Mouse (Mus musculus): ENCODE data around the gene Prl8a1. TPM values are rescaled to one million over a fixed set of nuclear protein-coding genes. Genes with fewer than 3 reads are reported as not detected.

Gene Prl8a1
- polyA plus RNA-seq (2015; fragmentation: Nextera tagmentation; extraction: Ambion mirVana): not detected in 2 replicates

- H3K27ac ChIP-seq (replicated peaks): no peak within 1 kb of the TSS
- no peak for ATAC-seq (ENCODE audit: insufficient number of reproducible peaks, low FRiP score, low TSS enrichment, low read depth)
- no peak within 1 kb of the TSS for H3K9ac ChIP-seq
- no peak within 1 kb of the TSS for H3K4me2 ChIP-seq (replicated peaks)
- H3K9me3 ChIP-seq (replicated peaks): no peaks in the 10 kb centered on the region
- no peaks in the 10 kb centered on the region for H3K4me1 ChIP-seq
- H3K27me3 ChIP-seq: no peaks in the 10 kb centered on the region
- H3K4me3 ChIP-seq (replicated peaks): no peak within 1 kb of the TSS
- H3K36me3 ChIP-seq: no peaks in the 10 kb centered on the region
- 74% methylated on average over 2 of the region's 2 CpGs for WGBS
Measured at GRCm38 (mm10) chr13:27582071-27582470, at the start of gene Prl8a1. Prl8a1 (minus strand) TSS chr13:27582171.

GRCm38 (mm10) chr13:27610482-27610881 is 28.5 kb upstream of the Prl8a1 start, which contains the start of gene Prl7b1:
Prl7b1 (minus strand) TSS chr13:27610582.
- Histone ChIP-seq H3K27ac (replicated peaks) (no peak within 1 kb of the TSS), H3K4me2 (replicated peaks) (no peak within 1 kb of the TSS), H3K9me3 (replicated peaks) (no peaks in the 10 kb centered on the region), H3K36me3 (no peaks in the 10 kb centered on the region), H3K9ac (no peak within 1 kb of the TSS), H3K4me3 (replicated peaks) (no peak within 1 kb of the TSS), H3K4me1 (no peaks in the 10 kb centered on the region), H3K27me3 (no peaks in the 10 kb centered on the region)
- no peak for ATAC-seq (ENCODE audit: insufficient number of reproducible peaks, low FRiP score, low TSS enrichment, low read depth)
- WGBS: 75% methylated on average over 4 of the region's 4 CpGs

GRCm38 (mm10) chr13:27564506-27564905 is 17.5 kb downstream of the Prl8a1 start, which contains the start of gene Prl8a9:
Prl8a9 (minus strand) TSS chr13:27564606.
- Histone ChIP-seq H3K4me1 (no peaks in the 10 kb centered on the region), H3K27ac (replicated peaks) (no peak within 1 kb of the TSS), H3K4me2 (replicated peaks) (no peak within 1 kb of the TSS), H3K4me3 (replicated peaks) (no peak within 1 kb of the TSS), H3K36me3 (no peaks in the 10 kb centered on the region), H3K9me3 (replicated peaks) (no peaks in the 10 kb centered on the region), H3K9ac (no peak within 1 kb of the TSS), H3K27me3 (no peaks in the 10 kb centered on the region)
- no peak for ATAC-seq (ENCODE audit: insufficient number of reproducible peaks, low FRiP score, low TSS enrichment, low read depth)
- 64% methylated on average over 2 of the region's 2 CpGs for WGBS

DNA sequence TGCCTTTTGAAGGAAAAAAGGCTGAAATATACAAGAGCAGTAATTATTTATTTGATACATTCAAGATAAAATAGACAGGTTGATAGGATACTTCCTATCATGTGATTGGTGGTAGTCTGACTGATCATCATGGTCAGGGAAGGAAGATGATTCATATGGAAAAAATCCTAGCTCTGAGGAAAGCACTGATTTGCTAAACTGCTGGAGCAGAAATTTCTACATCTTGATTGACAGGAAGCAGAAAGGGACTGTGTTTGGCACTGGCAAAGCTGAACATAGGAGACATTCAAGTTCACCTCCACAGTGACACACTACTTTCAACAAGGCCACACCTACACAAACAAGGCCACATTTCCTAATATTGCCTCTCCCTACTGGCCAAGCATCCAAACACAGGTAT is 28.6 kb downstream of the Prl8a1 start:
- H3K36me3 ChIP-seq: no peaks in the 10 kb centered on the region
- no peaks in the 10 kb centered on the region for H3K4me1 ChIP-seq
- ATAC-seq (ENCODE audit: insufficient number of reproducible peaks, low FRiP score, low TSS enrichment, low read depth): no peak
- H3K27me3 ChIP-seq: no peaks in the 10 kb centered on the region
- H3K4me3 ChIP-seq (replicated peaks): no peak overlapping the region
- H3K27ac ChIP-seq (replicated peaks): no peak overlapping the region
- H3K4me2 ChIP-seq (replicated peaks): no peak overlapping the region
- H3K9ac ChIP-seq: no peak overlapping the region
- no peaks in the 10 kb centered on the region for H3K9me3 ChIP-seq (replicated peaks)

Other genes starting within 250 kb of the Prl8a1 start
- gene Prl8a2, start 236.5 kb downstream of the Prl8a1 start, polyA plus RNA-seq (2015; fragmentation: Nextera tagmentation; extraction: Ambion mirVana): not detected in 2 replicates
- not detected in 2 replicates for gene Prl2b1, start 191.3 kb downstream of the Prl8a1 start, polyA plus RNA-seq (2015; fragmentation: Nextera tagmentation; extraction: Ambion mirVana)
- gene Prl8a6, start 143.5 kb downstream of the Prl8a1 start, polyA plus RNA-seq (2015; fragmentation: Nextera tagmentation; extraction: Ambion mirVana): not detected in 2 replicates
- not detected in 2 replicates for gene Prl8a8, start 69.0 kb downstream of the Prl8a1 start, polyA plus RNA-seq (2015; fragmentation: Nextera tagmentation; extraction: Ambion mirVana)
- not detected in 2 replicates for gene Prl8a9, start 17.6 kb downstream of the Prl8a1 start, polyA plus RNA-seq (2015; fragmentation: Nextera tagmentation; extraction: Ambion mirVana)
- not detected in 2 replicates for gene Prl7b1, start 28.4 kb upstream of the Prl8a1 start, polyA plus RNA-seq (2015; fragmentation: Nextera tagmentation; extraction: Ambion mirVana)
- not detected in 2 replicates for gene Prl7a1, start 60.3 kb upstream of the Prl8a1 start, polyA plus RNA-seq (2015; fragmentation: Nextera tagmentation; extraction: Ambion mirVana)
- gene Prl7a2, start 85.9 kb upstream of the Prl8a1 start, polyA plus RNA-seq (2015; fragmentation: Nextera tagmentation; extraction: Ambion mirVana): not detected in 2 replicates
- not detected in 2 replicates for gene Prl7d1, start 134.6 kb upstream of the Prl8a1 start, polyA plus RNA-seq (2015; fragmentation: Nextera tagmentation; extraction: Ambion mirVana)
- not detected in 2 replicates for gene Prl7c1, start 198.6 kb upstream of the Prl8a1 start, polyA plus RNA-seq (2015; fragmentation: Nextera tagmentation; extraction: Ambion mirVana)
- gene Prl2a1, start 219.5 kb upstream of the Prl8a1 start, polyA plus RNA-seq (2015; fragmentation: Nextera tagmentation; extraction: Ambion mirVana): not detected in 2 replicates